Mouse (Mus musculus): ENCODE results near the gene Sectm1a. TPM values are rescaled to one million over a fixed set of nuclear protein-coding genes. Genes with fewer than 3 reads are reported as not detected.
"Not testable (repeated sequence)": the region's sequence is repeated elsewhere in the genome, so short reads cannot be mapped to it uniquely, and the experiment has no call there.

The Sectm1a gene
- polyA plus RNA-seq, 1 experiment from 2014 or later, result 0.68 TPM

DNA sequence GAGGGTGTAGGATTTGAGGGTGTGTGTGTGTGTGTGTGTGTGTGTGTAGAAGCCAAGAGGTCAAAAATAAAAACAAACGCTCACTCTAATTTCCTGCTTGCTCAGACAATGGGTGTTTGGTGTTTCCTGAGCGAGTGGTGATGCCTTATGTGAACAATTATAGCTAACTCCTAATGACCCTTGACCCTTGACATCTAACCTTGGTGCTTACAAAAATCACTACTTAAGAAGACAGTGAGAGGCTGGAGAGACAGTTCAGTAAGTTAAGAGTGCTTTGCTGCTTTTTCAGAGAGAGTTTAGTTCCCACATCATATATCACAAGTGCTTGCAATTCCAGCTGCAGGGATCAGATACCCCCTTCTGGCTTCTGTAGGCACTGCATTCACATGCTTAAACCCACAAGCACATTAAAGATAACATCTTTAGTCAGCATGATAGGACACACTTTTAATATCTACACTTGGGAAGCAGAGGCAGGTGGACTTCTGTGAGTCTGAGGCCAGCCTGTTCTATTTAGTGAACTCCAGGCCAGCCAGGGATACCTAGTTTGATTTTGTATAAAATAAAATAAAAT, 33.1 kb downstream of the Sectm1a start:
- H3K27ac ChIP-seq (replicated peaks), result no peak overlapping the region
- 29% methylated on average over 2 of the region's 2 CpGs for WGBS (ENCODE audit: insufficient replicate concordance)
- no peak overlapping the region for H3K4me3 ChIP-seq (replicated peaks)
- no peak overlapping the region for H3K9ac ChIP-seq
- no peaks in the 10 kb centered on the region for H3K9me3 ChIP-seq (replicated peaks)
- no peaks in the 10 kb centered on the region for H3K4me1 ChIP-seq (replicated peaks)
- H3K4me2 ChIP-seq, result no peak overlapping the region
- ATAC-seq (ENCODE audit: insufficient read depth), result no peak
- no peaks in the 10 kb centered on the region for H3K27me3 ChIP-seq
- H3K36me3 ChIP-seq (replicated peaks), result no peaks in the 10 kb centered on the region

GRCm38 (mm10) chr11:121045286-121045685, 35.7 kb downstream of the Sectm1a start:
- Histone ChIP-seq H3K4me1 (replicated peaks) (no peaks in the 10 kb centered on the region; the same call in 1 of the 2 replicates), H3K4me3 (replicated peaks) (no peak overlapping the region), H3K27me3 (no peaks in the 10 kb centered on the region), H3K27ac (replicated peaks) (no peak overlapping the region), H3K9ac (no peak overlapping the region), H3K36me3 (replicated peaks) (no peaks in the 10 kb centered on the region), H3K9me3 (replicated peaks) (no peaks in the 10 kb centered on the region), H3K4me2 (no peak overlapping the region)
- WGBS (ENCODE audit: insufficient replicate concordance), result 49% methylated on average over 1 of the region's 1 CpGs
- no peak for ATAC-seq (ENCODE audit: insufficient read depth)

GRCm38 (mm10) chr11:121043025-121043424, 38.0 kb downstream of the Sectm1a start:
- not testable (repeated sequence) for H3K4me1 ChIP-seq (replicated peaks); H3K36me3 ChIP-seq (replicated peaks); H3K27me3 ChIP-seq; H3K4me2 ChIP-seq; H3K9me3 ChIP-seq (replicated peaks); H3K27ac ChIP-seq (replicated peaks); H3K4me3 ChIP-seq (replicated peaks); ATAC-seq (ENCODE audit: insufficient read depth); H3K9ac ChIP-seq
- 33% methylated on average over 1 of the region's 1 CpGs for WGBS (ENCODE audit: insufficient replicate concordance)

- Histone ChIP-seq H3K9me3 (replicated peaks) (no peaks in the 10 kb centered on the region), H3K4me1 (replicated peaks) (no peaks in the 10 kb centered on the region; the same call in 1 of the 2 replicates), H3K4me3 (replicated peaks) (no peak overlapping the region), H3K4me2 (no peak overlapping the region), H3K9ac (no peak overlapping the region), H3K27me3 (peaks cover 9% of the 10 kb centered on the region), H3K36me3 (replicated peaks) (no peaks in the 10 kb centered on the region), H3K27ac (replicated peaks) (no peak overlapping the region)
- WGBS (ENCODE audit: insufficient replicate concordance), result 66% methylated on average over 4 of the region's 4 CpGs
- no peak for ATAC-seq (ENCODE audit: insufficient read depth)
Observed at GRCm38 (mm10) chr11:121042480-121042879, 38.5 kb downstream of the Sectm1a start.

DNA sequence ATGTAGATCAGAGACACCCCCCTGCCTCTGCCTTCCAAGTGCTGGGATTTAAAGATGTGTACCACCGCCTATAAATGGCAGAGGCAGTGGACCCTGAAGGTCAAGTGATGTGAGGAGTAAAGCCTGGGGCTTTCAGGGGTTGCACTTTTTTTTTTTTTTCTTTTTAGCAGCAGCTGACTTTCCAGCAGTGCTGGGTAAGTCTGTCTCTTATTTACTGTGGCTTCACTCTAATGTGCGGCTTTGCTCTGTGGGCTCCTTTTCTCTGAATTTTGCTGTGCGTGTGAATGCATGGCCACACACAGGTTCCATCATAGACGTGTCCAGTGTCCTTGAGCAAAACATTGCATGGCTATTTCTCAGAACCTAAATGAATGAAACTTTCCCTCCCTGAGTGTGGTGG, 39.4 kb downstream of the Sectm1a start:
- Histone ChIP-seq H3K9me3 (replicated peaks) (no peaks in the 10 kb centered on the region), H3K4me3 (replicated peaks) (no peak overlapping the region), H3K4me2 (no peak overlapping the region), H3K4me1 (replicated peaks) (no peaks in the 10 kb centered on the region; the same call in 1 of the 2 replicates), H3K9ac (no peak overlapping the region), H3K27ac (replicated peaks) (no peak overlapping the region), H3K36me3 (replicated peaks) (no peaks in the 10 kb centered on the region), H3K27me3 (peaks cover 9% of the 10 kb centered on the region)
- WGBS (ENCODE audit: insufficient replicate concordance), result 52% methylated on average over 4 of the region's 4 CpGs
- ATAC-seq (ENCODE audit: insufficient read depth), result no peak

DNA sequence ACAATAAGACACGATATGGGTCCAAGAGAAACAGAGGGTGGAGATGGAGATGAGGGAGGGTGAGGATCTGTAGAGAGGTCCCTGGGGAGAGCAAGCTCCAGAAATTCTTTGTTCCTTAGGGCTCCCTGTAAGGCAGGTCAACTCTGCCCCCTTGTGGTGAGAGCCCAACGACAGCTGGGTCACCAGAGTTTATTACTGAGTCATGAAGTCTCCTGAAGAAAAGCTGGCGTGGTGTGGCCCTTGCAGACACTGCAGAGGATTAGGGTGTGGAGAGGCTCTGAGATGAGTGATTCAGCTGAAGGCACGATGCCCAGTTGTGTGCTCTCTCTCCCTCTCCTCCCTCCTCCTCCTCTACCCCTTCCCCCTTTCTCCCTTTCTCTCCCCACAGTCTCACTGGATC, 39.8 kb downstream of the Sectm1a start:
- Histone ChIP-seq H3K36me3 (replicated peaks) (no peaks in the 10 kb centered on the region), H3K9me3 (replicated peaks) (no peaks in the 10 kb centered on the region), H3K4me1 (replicated peaks) (no peaks in the 10 kb centered on the region; the same call in 1 of the 2 replicates), H3K4me3 (replicated peaks) (no peak overlapping the region), H3K27ac (replicated peaks) (no peak overlapping the region), H3K27me3 (peaks cover 13% of the 10 kb centered on the region), H3K9ac (no peak overlapping the region), H3K4me2 (no peak overlapping the region)
- ATAC-seq (ENCODE audit: insufficient read depth), result peak; percentile 34; the same call in 1 of the 2 replicates
- WGBS (ENCODE audit: insufficient replicate concordance), result 1% methylated on average over 4 of the region's 4 CpGs

GRCm38 (mm10) chr11:121039302-121039701, 41.7 kb downstream of the Sectm1a start, which contains the start of gene Cd7:
Cd7 (minus strand) TSS chr11:121039418.
- Histone ChIP-seq H3K9me3 (replicated peaks) (no peaks in the 10 kb centered on the region), H3K4me1 (replicated peaks) (no peaks in the 10 kb centered on the region; the same call in 1 of the 2 replicates), H3K4me3 (replicated peaks) (no peak within 1 kb of the TSS), H3K9ac (no peak within 1 kb of the TSS), H3K36me3 (replicated peaks) (no peaks in the 10 kb centered on the region), H3K27ac (replicated peaks) (no peak within 1 kb of the TSS), H3K4me2 (no peak within 1 kb of the TSS), H3K27me3 (peaks cover 14% of the 10 kb centered on the region)
- no peak for ATAC-seq (ENCODE audit: insufficient read depth)
- 29% methylated on average over 5 of the region's 5 CpGs for WGBS (ENCODE audit: insufficient replicate concordance)

DNA sequence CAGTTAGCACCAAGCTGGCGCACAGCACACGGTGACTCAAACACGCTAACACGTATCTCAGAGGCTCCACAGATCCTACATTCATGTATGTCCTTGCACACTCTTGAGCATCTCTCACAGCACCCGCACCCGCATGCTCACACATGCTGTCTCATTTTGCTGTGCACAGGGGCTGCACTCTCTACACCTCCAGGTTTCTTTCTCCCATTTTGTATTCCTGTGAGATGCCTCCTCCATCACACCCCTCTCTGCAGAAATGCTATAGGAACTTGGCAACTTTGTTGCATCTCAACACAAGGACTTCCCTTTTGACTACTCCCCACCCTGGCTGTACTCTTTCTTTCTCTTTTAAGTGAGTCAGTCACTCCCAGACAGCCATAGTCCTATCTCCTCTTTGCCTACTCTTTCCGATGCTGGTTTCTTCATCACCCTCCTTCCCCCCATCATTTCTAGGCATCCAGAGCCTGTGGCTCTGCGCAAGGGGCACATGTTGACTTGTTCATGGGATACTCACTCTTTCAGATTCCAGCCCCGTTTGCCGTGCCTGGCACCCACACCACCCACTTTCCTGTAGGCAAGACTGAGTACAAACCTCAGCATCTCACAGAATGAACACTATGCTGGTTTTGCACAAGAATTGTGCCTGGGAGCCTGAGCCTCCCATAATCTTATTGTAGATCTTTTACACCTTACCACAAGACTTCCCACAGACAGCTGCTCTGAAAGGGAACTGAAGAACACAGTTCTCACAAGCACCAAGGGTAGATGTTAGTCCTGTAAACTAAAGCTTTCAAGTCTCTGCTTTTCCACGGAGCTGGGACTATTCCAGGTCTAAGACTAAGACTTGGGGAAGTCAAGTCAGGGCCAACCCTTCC, 42.4 kb downstream of the Sectm1a start:
- WGBS (ENCODE audit: insufficient replicate concordance), result 69% methylated on average over 11 of the region's 11 CpGs
- H3K27ac ChIP-seq (replicated peaks), result no peak overlapping the region
- no peak overlapping the region for H3K4me3 ChIP-seq (replicated peaks)
- H3K9me3 ChIP-seq (replicated peaks), result no peaks in the 10 kb centered on the region
- H3K9ac ChIP-seq, result no peak overlapping the region
- no peak for ATAC-seq (ENCODE audit: insufficient read depth)
- H3K4me2 ChIP-seq, result no peak overlapping the region
- peaks cover 14% of the 10 kb centered on the region for H3K27me3 ChIP-seq
- no peaks in the 10 kb centered on the region; the same call in 1 of the 2 replicates for H3K4me1 ChIP-seq (replicated peaks)
- no peaks in the 10 kb centered on the region for H3K36me3 ChIP-seq (replicated peaks)

DNA sequence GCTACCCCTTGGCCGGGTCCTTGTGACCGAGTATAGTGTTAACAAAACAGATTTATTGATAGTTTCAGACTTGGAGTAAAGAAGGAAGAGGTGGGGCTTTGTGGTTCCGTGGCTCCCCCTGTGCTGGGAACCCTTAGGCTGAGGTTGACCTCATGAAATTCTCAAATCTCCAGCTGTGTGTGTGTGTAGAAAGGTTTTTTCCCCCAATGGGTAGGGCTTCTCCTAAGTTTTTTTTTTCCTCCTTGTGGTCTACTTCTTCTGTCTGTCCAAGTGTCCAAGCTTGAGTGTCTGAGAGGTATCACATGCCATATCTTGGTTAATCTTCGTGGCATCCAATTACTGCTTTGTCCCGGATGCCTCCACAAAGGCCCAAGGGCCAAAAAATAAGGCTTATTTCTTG, 47.9 kb downstream of the Sectm1a start:
- H3K9me3 ChIP-seq (replicated peaks), result no peaks in the 10 kb centered on the region
- H3K4me2 ChIP-seq, result no peak overlapping the region
- H3K27ac ChIP-seq (replicated peaks), result no peak overlapping the region
- H3K4me1 ChIP-seq (replicated peaks), result no peaks in the 10 kb centered on the region
- H3K27me3 ChIP-seq, result peaks cover 10% of the 10 kb centered on the region
- H3K36me3 ChIP-seq (replicated peaks), result no peaks in the 10 kb centered on the region
- 38% methylated on average over 5 of the region's 5 CpGs for WGBS (ENCODE audit: insufficient replicate concordance)
- no peak overlapping the region for H3K9ac ChIP-seq
- H3K4me3 ChIP-seq (replicated peaks), result no peak overlapping the region
- no peak for ATAC-seq (ENCODE audit: insufficient read depth)

GRCm38 (mm10) chr11:121027259-121027658, 53.8 kb downstream of the Sectm1a start:
- H3K4me1 ChIP-seq (replicated peaks), result 0 out of 2 replicates have a peak, but pooled peaks cover 5% of the 10 kb centered on the region
- 17% methylated on average over 7 of the region's 7 CpGs for WGBS (ENCODE audit: insufficient replicate concordance)
- peak; percentile 40; the same call in 1 of the 2 replicates for ATAC-seq (ENCODE audit: insufficient read depth)
- H3K4me3 ChIP-seq (replicated peaks), result no peak overlapping the region
- no peaks in the 10 kb centered on the region for H3K9me3 ChIP-seq (replicated peaks)
- no peak overlapping the region for H3K9ac ChIP-seq
- no peaks in the 10 kb centered on the region for H3K36me3 ChIP-seq (replicated peaks)
- no peak overlapping the region for H3K27ac ChIP-seq (replicated peaks)
- H3K27me3 ChIP-seq, result peaks cover 6% of the 10 kb centered on the region
- H3K4me2 ChIP-seq, result no peak overlapping the region

- Histone ChIP-seq H3K4me1 (replicated peaks) (0 out of 2 replicates have a peak, but pooled peaks cover 5% of the 10 kb centered on the region), H3K9ac (no peak overlapping the region), H3K9me3 (replicated peaks) (no peaks in the 10 kb centered on the region), H3K27me3 (peaks cover 3% of the 10 kb centered on the region; the same call in 1 of the 2 replicates), H3K27ac (replicated peaks) (no peak overlapping the region), H3K4me2 (no peak overlapping the region), H3K4me3 (replicated peaks) (no peak overlapping the region), H3K36me3 (replicated peaks) (no peaks in the 10 kb centered on the region)
- ATAC-seq (ENCODE audit: insufficient read depth), result no peak
- 13% methylated on average over 6 of the region's 6 CpGs for WGBS (ENCODE audit: insufficient replicate concordance)
Observed at GRCm38 (mm10) chr11:121024163-121024562, 56.9 kb downstream of the Sectm1a start.

Measured in liver, embryonic 15.5 days (tissue).